Mouse (Mus musculus) mature B cell (primary cell): ENCODE measurements around the gene Hs3st3a1.

Experiments used
- in situ Hi-C: fragments of 300-500 bp; cut with MboI; formaldehyde crosslinking; loops from 2 replicates; pipeline ENCODE4 v1.14.3; 2019

The Hs3st3a1 gene

DNA sequence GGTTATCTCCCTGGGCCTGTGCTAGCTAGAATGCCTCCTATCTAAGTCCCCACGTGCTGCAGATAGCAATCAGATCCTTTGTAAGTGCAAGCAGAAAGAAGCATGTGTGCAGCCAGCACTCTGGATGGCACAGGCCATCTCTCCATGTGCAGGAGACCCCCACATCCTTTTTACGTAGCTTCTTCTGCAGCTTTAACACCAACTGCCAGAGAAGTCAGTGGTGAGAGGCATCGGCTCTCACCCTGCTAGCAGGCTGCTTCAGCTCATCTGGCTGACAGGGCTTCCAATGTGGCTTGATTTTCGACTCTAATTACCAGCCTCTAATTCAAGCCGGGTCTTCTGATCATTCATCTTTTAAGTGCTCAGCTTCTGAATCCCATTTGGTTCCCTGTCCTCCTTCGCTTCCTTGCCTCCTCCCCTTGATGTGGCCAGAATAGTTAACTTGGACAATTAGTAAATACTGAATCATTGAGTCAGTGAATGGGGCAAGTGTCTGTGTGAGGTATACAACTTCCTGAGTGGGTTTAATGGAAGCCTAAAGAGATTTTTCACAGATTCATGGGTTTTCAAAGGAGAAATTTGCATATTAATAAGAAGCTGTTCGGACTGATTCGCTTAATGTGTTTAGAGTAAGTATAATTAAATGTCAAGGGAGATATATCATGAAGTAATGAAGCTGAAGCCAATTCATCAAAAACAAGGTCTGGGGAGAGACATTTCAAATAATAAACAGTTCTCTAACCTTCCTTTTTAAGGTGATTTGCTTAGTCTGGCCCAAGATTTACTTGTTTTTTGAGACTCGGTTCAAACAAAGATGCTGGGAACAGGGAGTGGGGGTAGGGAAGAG lies 54.7 kb downstream of the Hs3st3a1 start:
- in situ Hi-C loops, result no loop called here

DNA sequence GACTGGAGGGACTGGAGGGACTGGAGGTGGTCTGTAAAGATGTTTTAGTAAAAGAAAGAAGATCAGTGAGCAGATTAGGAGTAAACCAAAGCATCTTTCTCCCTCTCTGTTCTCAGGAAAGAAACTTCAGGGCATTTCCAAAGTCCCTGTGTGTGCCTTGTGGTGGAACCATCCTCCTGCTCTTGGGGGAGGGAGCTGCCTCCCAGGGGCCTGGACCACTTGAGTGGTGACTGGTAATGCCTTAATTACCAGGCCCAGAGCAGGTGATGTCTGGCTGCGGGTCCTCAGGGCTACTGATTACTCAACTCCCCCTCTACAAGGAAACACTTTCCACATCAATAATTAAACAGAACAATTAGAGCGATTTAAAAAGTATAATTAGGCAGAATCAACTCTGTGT lies 59.3 kb downstream of the Hs3st3a1 start:
- in situ Hi-C loops, result no loop called here

DNA sequence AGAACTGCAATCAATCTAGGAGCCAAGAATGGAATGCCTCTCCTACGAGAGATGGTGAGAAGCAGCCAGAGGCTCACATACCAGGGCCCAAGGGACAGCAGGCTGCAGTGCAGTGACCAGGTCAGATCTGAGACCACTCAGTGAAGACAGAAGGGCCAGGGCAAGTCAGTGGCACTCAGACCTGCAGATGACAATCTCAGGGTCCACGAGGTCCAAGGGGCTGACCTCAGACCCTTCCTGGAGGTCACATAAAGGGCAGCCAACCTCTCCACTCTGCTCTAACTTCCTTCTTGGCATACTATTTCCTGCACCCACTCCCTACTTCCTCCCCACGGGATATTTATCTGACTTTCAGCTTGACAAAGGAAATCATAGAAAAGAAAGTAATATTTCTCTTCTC lies 60.8 kb downstream of the Hs3st3a1 start:
- in situ Hi-C loops, result no loop called here

DNA sequence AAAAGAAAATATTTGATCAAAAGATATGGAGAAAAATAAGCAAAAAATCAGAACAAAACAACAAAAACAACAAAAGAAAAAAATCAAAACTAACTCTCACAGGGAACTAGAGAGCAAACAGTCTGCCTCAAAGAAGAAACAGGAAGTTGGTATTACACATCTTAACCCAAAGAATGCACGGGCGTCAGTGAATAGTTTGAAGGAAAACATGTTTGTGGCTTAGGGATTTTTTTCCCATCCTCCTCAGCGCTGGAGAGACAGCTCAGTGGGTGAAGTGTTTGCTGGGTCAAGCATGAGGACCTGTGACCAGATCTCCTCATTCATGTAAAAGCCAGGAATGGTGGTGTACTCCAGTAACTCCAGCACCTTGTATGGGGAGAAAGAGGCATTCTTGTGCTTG lies 61.5 kb downstream of the Hs3st3a1 start:
- in situ Hi-C loops, result no loop called here

DNA sequence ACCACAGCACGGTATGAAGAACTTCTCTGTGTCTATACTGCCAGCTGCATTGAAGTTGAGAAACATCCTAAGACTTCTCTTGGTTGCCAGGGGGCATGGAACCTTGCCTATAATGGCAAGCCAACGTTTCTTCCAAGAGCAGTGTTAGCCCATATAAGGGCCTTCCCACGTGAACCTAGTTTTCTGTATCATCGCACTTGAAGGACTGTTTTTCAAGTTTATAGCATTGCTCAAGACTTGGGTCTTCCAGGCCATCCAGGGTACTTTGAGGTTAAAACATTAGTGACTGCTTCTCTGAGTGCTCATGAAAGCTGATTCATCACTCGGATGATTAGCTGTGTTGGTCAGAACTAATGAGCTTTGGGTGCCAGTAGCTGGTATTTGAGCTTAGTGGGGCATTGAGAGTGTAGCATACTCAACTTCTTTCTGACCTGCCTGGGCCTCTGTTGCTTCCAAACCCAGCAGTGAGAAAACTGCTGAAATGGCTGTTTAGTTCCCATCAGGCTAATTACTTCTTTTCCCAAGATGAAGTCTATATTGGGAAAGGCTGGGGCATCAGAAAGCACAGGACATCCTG lies 65.5 kb downstream of the Hs3st3a1 start:
- in situ Hi-C loops, result no loop called here

DNA sequence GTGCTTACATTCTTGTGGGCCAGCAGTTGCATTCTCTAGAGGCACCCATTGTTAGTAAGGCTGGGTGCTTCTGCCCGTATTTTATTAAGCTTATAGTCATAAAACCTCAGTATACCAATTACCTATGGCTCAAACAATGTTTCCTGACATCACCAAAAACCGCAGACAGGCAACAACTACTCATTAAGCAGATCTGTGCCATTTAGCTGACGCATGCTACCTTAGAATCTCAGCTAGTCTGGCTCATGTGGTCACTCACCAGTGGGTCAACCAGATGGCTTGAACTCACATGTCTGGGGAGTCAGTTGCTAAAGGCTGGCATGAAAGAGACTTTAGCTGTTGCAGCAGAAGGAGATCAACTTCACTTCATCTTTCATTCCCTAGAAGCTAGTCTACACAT lies 67.9 kb downstream of the Hs3st3a1 start:
- in situ Hi-C loops, result no loop called here

DNA sequence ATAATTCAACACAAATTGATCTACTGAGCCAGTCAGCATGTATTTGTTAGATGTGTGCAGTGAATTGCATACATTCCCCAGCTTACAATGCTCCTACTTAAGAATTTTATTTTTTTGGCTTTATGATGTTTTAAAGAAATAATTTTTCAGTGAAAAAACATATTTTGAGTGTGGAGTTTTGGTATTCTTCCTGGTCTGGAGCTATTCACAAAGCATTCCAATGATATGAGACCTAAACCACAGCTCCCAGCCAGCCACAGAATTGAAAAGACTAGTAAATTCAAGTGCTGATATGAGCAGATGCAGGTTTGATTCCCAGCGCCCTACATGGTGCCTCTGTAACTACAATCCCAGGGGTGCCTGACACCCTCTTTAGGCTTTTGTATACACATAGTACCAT lies 70.8 kb downstream of the Hs3st3a1 start:
- in situ Hi-C loops, result no loop called here

DNA sequence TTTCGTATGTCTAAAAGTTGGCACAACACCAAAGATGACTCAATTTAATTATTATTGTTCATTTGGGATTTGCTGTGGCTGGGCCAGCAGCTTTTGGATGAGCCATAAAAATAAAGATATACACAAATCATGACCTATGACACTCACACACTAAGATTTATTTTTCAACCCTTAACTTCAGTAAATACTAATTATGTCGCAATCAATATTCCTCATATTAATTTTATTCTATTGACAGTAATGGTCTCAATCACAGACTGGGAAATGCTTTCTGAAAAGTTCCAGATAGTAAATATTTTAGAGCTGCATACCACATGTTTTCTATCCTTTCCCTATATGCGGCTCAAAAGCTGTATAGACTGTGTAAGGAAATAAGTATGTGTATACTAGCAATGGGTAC lies 71.9 kb downstream of the Hs3st3a1 start:
- in situ Hi-C loops, result no loop called here

DNA sequence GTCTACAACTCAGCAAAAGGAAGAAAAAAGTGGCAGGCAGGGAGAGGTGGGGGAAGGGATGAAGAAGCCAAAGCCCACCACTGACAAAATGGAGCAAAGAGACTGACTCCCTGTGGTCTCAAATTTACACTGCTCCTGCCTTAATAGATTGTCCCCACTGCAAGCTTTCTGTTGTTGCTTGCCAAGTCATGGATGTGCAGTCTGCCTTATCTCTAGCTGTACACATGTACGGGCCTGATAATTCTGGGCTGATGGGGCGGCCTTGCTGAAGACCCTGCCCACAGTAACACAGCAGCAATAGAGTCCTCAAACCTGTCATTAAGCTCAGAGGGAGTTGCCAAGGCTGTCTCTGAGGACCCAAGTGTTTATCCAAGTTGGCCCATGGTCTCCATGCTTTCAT lies 74.0 kb downstream of the Hs3st3a1 start:
- in situ Hi-C loops, result no loop called here

DNA sequence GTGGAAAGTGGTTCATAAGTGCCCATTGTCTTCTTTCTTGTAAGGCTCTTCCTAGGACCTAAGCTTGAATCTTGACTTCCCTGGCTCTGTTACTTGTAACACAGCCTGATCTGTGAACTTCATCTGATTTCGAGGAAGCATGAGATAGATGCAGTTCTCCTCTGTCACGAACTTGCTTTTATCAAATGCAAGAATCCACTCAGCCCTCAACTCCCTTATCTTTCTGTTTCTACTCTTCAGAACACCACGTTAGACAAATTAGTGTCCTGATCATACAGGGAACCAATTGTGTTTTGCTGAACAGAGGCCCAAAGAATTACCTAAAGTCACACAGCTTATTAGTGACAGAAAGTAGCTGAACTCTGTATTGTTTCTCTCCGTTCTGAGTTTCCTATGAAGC lies 77.2 kb downstream of the Hs3st3a1 start:
- in situ Hi-C loops, result no loop called here

DNA sequence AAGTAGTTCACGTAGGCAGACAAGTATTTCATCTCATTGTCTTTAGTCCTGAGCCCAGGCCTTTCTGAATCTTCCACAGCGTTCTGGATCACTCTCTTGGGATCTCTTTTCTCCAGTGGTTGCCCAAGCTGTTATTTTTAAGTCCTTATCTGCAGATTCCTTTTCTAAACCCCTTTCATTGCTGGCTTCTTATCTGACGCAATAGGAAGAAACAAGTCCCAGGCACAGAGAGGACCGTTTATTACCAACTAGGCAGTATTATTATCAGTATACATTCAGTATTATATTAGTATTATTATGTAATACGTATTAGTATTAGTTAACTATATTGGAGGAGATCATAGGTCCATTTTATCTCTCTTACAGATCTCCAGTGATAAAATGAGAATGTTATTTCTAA lies 78.3 kb downstream of the Hs3st3a1 start:
- in situ Hi-C loops, result no loop called here

DNA sequence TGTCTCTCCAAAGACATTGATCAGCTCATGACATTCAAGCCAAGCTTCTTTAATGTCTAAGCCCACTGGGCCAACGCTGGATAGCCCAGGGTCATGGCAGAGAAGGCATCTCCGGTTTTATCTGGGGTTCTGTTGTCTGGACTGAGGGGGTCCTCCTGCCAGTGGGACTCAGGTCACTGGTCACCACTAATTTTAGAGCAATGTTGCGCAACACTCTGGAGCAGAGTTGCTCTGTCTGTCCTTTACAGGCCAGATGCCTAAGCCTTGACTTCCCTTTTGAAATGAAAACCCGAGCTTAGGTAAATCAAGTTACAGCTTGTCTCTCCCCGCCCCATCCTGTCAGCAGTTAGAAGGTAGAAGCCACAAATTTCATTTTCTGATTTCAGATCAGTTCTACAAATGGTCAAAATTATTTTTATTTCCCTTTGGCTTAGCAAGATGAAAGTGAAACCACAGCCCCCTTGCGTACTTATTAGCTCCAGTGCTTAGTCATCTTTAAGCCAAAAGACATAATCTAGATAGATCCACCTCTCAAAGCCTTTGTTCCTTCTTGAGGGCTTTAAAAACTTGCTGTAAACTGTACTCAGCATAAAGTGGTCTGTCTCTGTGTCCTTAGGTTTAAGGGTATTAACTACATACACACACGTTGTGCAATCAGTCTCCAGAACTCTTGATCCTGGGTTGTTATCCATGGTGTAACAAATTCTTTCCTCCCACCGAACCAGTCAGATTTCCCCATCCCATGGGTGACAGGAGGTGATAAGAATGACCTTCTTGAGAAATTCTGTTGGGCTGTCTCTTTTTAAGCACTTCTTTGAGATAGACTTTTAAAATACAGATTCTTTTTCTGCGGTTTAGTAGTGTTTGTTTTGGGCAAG lies 81.8 kb downstream of the Hs3st3a1 start:
- in situ Hi-C loops, result no loop called here

DNA sequence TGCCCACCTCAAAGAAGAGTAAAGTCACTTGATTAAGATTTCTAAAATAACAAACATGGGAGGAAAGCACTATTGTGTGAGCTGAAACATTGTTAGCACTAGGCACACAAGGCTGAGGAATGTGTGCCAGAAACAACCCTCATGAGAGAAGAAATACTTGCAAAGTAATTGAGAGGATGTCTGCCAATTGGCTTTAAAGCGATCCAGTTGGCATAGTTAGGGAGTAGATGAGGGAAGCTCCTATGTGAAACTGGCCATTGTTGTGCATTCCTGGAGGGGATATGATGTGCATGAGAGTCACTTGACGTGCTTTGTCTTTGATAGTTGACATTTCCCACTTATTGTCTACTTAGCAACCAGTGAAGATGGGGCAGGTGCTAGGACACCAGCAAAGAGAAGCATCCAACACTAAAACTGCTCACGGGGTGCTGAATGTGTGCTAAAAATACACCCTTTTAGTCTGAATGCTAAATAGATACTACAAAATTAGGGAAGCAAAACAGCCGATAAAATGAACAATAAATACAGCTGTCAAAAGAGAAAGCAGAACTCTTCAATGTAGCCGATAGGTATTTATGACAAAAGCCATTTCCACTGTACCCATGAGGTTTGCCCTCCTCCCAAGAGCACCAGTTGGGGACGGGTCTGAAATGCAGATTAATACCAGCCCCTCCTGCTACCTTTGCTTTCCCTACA lies 83.2 kb downstream of the Hs3st3a1 start:
- in situ Hi-C loops, result no loop called here

DNA sequence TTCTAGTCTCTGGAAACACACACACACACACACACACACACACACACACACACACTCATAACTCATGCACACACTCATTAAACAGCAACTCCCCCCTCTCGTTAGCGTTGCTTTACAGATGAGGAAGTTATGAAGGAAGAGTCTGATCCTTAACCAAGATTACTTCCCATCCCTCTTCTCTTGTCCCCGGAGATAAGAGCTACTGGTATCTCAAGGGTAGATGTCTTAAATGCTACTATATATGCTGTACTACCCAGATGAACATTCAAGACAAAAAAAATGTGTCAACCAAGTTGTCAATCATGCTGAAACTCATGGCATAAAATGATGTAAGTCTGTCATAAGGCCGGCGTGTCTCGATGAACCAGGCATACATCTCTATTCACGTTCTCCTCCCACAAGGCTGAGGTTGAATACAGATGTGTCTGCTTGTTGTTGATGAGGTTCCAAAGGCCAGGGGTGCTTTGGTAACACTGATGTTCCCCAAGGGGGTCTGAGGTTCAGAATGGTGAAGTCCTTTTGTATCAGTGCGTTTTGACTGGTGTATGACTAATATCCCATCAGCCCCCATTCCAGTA lies 89.0 kb downstream of the Hs3st3a1 start:
- in situ Hi-C loops, result no loop called here

DNA sequence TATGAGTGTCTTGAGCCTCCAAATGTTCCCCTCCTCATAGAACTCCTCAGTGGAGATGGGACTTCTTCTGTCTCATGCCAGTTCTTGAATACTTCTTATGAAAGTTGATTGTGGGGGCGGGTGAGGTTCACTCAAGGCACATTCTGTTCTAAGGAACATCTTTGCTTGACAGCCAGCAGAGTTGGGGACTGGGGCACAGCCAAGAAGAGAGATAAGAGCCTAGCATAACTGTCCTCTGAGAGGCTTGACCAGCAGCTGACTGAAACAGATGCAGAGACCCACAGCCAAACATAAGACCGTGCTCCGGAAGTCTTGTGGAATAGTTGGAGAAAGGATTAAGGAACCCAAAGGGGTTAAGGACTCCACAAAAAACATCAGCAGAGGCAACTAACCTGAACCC lies 102.1 kb downstream of the Hs3st3a1 start:
- in situ Hi-C loops, result no loop called here

DNA sequence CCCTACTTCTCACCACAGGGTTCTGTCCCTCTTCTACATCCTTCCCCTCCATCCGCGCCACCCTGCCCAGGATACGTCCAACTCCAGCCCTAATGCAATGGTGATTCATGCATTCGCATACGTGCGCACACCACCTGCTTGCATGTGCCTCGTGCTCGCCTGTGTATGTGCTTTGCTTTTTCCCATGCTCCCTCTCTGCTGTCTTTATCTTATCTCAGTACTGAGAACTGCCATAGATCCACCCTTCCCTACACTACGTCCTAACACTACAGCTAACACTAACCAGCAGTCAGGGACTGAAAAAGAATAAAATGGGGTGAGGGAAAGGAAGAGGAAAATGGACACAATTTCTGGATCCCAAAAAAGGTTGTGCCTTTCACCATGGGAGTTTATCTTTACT lies 106.7 kb downstream of the Hs3st3a1 start:
- in situ Hi-C loops, result no loop called here

DNA sequence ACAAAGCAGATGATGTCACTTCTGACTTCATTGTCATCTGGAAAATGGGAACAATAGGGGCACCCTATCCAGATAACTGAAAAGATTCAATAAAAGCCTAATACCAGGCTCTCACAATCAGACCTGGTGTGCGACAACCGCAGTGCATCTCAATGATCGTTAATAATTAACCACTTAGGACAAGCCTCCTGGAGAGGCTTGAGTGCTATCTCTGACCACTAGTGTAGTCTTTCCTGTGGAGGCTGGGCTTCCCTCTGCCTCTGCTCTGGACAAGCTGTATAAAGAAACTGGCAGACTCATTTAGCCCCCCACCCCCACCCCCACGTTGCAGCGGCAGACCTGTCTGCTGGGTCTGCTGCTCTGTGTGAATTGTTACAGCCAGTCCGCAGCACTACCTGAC lies 107.2 kb downstream of the Hs3st3a1 start:
- in situ Hi-C loops, result no loop called here

DNA sequence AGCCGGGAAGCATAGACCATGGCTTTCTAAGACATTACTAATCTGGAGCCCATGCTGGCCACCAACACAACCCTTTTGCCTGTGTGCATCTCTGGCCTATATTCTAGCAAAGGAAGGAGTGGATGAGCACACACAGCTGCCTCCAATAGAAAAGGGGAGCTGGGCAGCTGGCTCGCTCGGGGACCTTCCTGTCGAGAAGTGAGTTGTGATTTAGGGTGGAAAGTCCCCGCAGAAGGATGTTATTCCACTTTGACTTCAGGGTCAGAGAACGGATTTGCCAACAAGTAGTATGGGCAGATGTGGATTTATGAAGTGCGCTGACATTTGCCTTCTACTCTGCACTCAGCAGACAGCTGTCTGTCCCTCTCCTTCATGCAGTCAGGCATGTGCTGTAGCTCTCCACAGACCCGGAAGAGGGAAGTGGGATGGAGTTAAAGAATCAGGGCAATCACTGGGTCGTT lies 108.1 kb downstream of the Hs3st3a1 start:
- in situ Hi-C loops, result no loop called here

DNA sequence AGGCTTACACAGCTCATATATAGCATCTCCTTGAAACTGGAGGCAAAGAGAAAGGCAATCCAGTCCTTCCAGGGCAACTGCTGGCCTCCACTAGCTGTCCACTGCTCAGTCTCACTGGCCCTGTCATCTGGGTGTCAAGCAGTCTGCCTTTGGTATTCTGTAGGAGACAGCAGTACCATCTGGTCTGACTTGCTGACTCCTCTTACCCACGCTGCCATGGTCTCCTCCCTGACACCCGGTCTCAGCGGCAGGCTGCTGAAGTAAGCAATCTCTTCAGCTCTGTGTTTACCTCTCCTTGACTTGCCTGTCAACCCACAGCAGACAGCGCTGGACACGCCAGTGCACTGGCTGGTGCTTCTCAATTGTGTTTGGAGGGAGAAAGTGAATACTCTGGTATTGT lies 109.1 kb downstream of the Hs3st3a1 start:
- in situ Hi-C loops, result no loop called here

DNA sequence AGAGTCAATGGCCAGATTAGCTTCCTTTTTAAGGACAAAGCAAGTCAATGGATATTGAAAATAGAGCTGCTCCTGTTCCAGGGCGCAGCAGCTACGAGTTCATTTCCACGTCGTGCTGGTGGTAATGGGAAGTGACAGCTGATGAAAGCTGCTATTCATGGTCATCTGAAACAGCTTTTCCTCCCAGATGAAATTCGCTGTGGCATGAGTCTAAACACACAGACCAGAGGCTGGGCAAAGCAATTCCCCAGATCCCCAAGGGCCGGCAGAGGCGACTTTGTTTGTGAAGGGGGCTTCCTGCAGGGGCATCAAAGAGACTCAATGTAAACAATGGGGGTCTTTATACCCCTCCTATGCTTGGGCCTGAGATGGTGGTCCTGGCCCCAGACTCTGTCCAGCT lies 114.2 kb downstream of the Hs3st3a1 start:
- in situ Hi-C loops, result no loop called here

DNA sequence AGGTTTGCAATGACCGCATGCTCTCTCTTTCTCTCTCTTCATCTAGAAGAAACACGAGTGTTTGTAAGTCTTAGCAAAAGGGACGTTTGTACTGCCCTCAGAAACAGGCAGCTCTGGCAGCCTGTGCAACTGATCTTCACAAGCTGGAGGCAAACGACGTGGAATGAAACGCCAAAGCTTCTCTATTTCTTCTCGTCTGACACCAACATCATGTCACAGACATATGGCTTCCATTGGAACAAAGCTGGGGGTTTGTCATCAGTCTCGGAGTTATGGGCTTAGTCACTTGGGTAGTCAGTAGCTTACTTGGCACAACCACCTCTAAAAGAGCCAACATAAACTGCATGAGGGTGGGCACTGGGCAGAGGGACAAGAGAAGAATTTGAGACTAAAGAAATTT lies 114.8 kb downstream of the Hs3st3a1 start:
- in situ Hi-C loops, result no loop called here

DNA sequence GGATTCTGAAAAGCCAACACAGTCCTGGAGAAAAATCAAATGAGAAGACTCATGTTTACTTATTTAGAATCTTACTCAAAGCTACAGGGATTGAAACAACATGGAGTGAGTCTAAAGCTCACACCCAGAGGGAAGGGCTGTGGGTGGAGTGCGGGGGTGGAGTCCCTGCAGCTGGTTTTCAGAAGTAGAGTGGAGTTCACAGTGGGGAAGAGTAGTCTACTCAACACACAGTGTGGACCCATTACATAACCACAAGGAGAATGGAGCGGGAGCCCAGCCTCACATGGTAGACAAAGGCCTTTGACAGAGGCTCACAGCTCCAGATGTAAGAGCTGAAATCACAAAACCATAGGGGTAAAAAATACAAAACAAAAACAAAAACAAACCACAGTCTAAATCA lies 123.2 kb downstream of the Hs3st3a1 start:
- in situ Hi-C loops, result no loop called here
